Comparison of ENCODE assay signal across 8 mouse cellular contexts in genomic region chr2:132385194-132385838, GRCm38 (mm10). TPM values are rescaled to one million over a fixed set of nuclear protein-coding genes. Genes with fewer than 3 reads are reported as not detected.
DNase-seq lines count a peak whose midpoint lies in the region; ATAC-seq and TF ChIP-seq lines count a peak whose summit lies in the region.

TSS of gene Prokr2 (minus strand) at chr2:132385447.

- peak within 1 kb of the TSS; percentile 100 for H3K4me2 ChIP-seq in heart, embryonic 14.5 days (ENCODE audit: low read length)

- peaks cover 21% of the 10 kb centered on the region for H3K27me3 ChIP-seq in heart, embryonic 14.5 days (ENCODE audit: control insufficient read depth, insufficient read depth, low read length)
- H3K27me3 ChIP-seq in liver, adult 2 months (ENCODE audit: control insufficient read depth, insufficient read depth, low read length) = peaks cover 15% of the 10 kb centered on the region

- H3K9me3 ChIP-seq in heart, embryonic 14.5 days (ENCODE audit: control insufficient read depth, low read length) = no peaks in the 10 kb centered on the region

- peaks cover 0 to 5% of the 10 kb centered on the region in 2 experiments; a peak in 2 of 4 replicates for H3K4me1 ChIP-seq in heart, embryonic 14.5 days (ENCODE audit: control insufficient read depth in 2 of 2, insufficient read depth in 2 of 2, low read length in 2 of 2)
- no peaks in the 10 kb centered on the region for H3K4me1 ChIP-seq in liver, adult 2 months (ENCODE audit: control insufficient read depth, insufficient read depth, low read length)

- H3K9ac ChIP-seq in heart, embryonic 14.5 days (ENCODE audit: low read length) = peak within 1 kb of the TSS; percentile 64
- no peak within 1 kb of the TSS for H3K9ac ChIP-seq in liver, adult 2 months (ENCODE audit: low read depth, low read length)

- H3K27ac ChIP-seq in left cerebral cortex, adult 2 months = no peak within 1 kb of the TSS
- H3K27ac ChIP-seq in heart, embryonic 14.5 days (replicated peaks in 1 of 2; ENCODE audit: control insufficient read depth in 1 of 2, insufficient read depth in 1 of 2, low read depth in 2 of 2, low read length in 2 of 2) = no peak within 1 kb of the TSS
- no peak within 1 kb of the TSS for H3K27ac ChIP-seq in liver, adult 2 months (replicated peaks; ENCODE audit: insufficient read depth, low read depth, low read length)

- peak in 1 of 2 experiments; percentile 16 for DNase-seq in left cerebral cortex, adult 2 months (ENCODE audit: extremely low spot score in 1 of 2, low spot score in 2 of 2)
- DNase-seq in left cerebral cortex, adult 18-20 months (ENCODE audit: low spot score in 2 of 2) = no peak
- peak; percentile 69 for DNase-seq in embryo, embryonic 10.5 days (ENCODE audit: low spot score)
- no peak for DNase-seq in liver, adult 2 months (ENCODE audit: extremely low read depth, low read depth, low spot score)
- DNase-seq in retina, postnatal 1 day = peak; percentile 64
- DNase-seq in frontal cortex, postnatal 10 days (ENCODE audit: low spot score in 2 of 2) = no peak
- no peak for DNase-seq in layer of hippocampus, adult 18-20 months (ENCODE audit: low spot score in 2 of 2)

- ATAC-seq in heart, embryonic 14.5 days (ENCODE audit: insufficient number of reproducible peaks, insufficient read depth, low FRiP score, low read depth) = no peak

- no peaks in the 10 kb centered on the region for H3K79me2 ChIP-seq in liver, adult 2 months (ENCODE audit: control insufficient read depth, insufficient read depth, low read length)

- peak within 1 kb of the TSS; percentile 45 for H3K4me3 ChIP-seq in left cerebral cortex, adult 2 months
- H3K4me3 ChIP-seq in heart, embryonic 14.5 days (ENCODE audit: control insufficient read depth in 1 of 2, insufficient read depth in 1 of 2, low read depth in 1 of 2, low read length in 2 of 2) = peak within 1 kb of the TSS; percentile 56 to 60
- H3K4me3 ChIP-seq in liver, adult 2 months (ENCODE audit: insufficient read depth, low read depth, low read length) = peak within 1 kb of the TSS; percentile 5; the same call in 1 of the 2 replicates

- TF ChIP-seq CTCF in left cerebral cortex, adult 2 months (IDR thresholded peaks at IDR 0.05) = no peak
- no peak for TF ChIP-seq CTCF in liver, adult 2 months (IDR thresholded peaks at IDR 0.05; ENCODE audit: low read depth, low read length)

- no peaks in the 10 kb centered on the region for H3K36me3 ChIP-seq in heart, embryonic 14.5 days (ENCODE audit: control insufficient read depth, insufficient read depth, low read length)
- H3K36me3 ChIP-seq in liver, adult 2 months (ENCODE audit: control insufficient read depth, insufficient read depth, low read length) = no peaks in the 10 kb centered on the region

- TF ChIP-seq POLR2A in liver, adult 2 months (IDR thresholded peaks at IDR 0.05; ENCODE audit: extremely low read depth, insufficient read depth, low read length) = no peak

- intact Hi-C loops in left cerebral cortex, adult 2 months (cut with DNase I) = loop anchor here (5.0 kb wide), 1 partner anchor 63 kb away; no protein-coding TSS in a partner anchor

- 1% methylated on average over 29 of the region's 29 CpGs for WGBS in heart, embryonic 14.5 days
- 4% methylated on average over 29 of the region's 29 CpGs for WGBS in liver, adult 2 months

RNA-seq across cellular contexts. Expression of gene Prokr2, which starts in this region (rescaled TPM):
- 1 to 10 TPM; 2.3 to 2.4 TPM for total RNA-seq in left cerebral cortex, adult 2 months (2021)
- total RNA-seq in left cerebral cortex, adult 18-20 months (2021) = 1 to 10 TPM; 1.5 to 1.8 TPM
- polyA plus RNA-seq in heart, embryonic 14.5 days (2014; fragmentation: Nextera tagmentation; extraction: Ambion mirVana) = 1.00 and 1.0 TPM in 2 replicates
- total RNA-seq in liver, adult 2 months (2014; rRNA removed) = not detected in 2 replicates
- polyA plus RNA-seq in liver, adult 2 months (2012; rRNA removed) = not detected in 2 replicates
- 1 to 10 TPM; 1.9 TPM for total RNA-seq in layer of hippocampus, adult 18-20 months (2021)

Comparison
In these comparisons a context has a peak if more than half of its experiments do, and no peak if none do; other contexts are left out.
1. DNase-seq: peak in embryo, embryonic 10.5 days (single experiment) and retina, postnatal 1 day (single experiment); none in left cerebral cortex, adult 18-20 months (0 of 2), liver, adult 2 months (single experiment), frontal cortex, postnatal 10 days (0 of 2) and layer of hippocampus, adult 18-20 months (0 of 2).
2. H3K4me3 ChIP-seq: peak in every context shown above with its lines; median percentile 58 in heart, embryonic 14.5 days; 45 in left cerebral cortex, adult 2 months; 5 in liver, adult 2 months.